Mouse (Mus musculus) hindbrain, embryonic 13.5 days (tissue): Measurements from ENCODE around the gene Foxj1. TPM values are rescaled to one million over a fixed set of nuclear protein-coding genes. Genes with fewer than 3 reads are reported as not detected.

ENCODE experiments used
- ATAC-seq: fragments of 200-750 bp; cut with Nextera tagmentation; 2 replicates; pipeline ENCODE4 v1.8.0; 2017; ENCODE audit warnings: moderate TSS enrichment; ENCODE audit not compliant: low FRiP score
- H3K27ac ChIP-seq: fragments of 300-500 bp; sonication (generic); 2 replicates; pipeline ENCODE4 v1.5.1; 2015; ENCODE audit warnings: inconsistent platforms, mild to moderate bottlenecking, moderate library complexity
- H3K27me3 ChIP-seq: fragments of 300-500 bp; sonication (generic); 2 replicates; pipeline ENCODE4 v1.6.1; 2015; ENCODE audit warnings: mild to moderate bottlenecking, inconsistent platforms
- H3K36me3 ChIP-seq: fragments of 300-500 bp; sonication (generic); 2 replicates; pipeline ENCODE4 v1.6.1; 2015; ENCODE audit warnings: mild to moderate bottlenecking, inconsistent platforms
- H3K4me1 ChIP-seq: fragments of 300-500 bp; sonication (generic); replicated peaks from 2 replicates; pipeline ENCODE4 v1.6.1; 2015; ENCODE audit warnings: inconsistent platforms
- H3K4me2 ChIP-seq: fragments of 300-500 bp; sonication (generic); 2 replicates; pipeline ENCODE4 v1.6.1; 2015; ENCODE audit warnings: inconsistent platforms, mild to moderate bottlenecking, moderate library complexity
- H3K4me3 ChIP-seq: fragments of 300-500 bp; sonication (generic); 2 replicates; pipeline ENCODE4 v1.5.1; 2015; ENCODE audit warnings: mild to moderate bottlenecking, inconsistent platforms
- H3K9ac ChIP-seq: fragments of 300-500 bp; sonication (generic); 2 replicates; pipeline ENCODE4 v1.6.1; 2015; ENCODE audit warnings: mild to moderate bottlenecking, inconsistent platforms
- H3K9me3 ChIP-seq: fragments of 300-500 bp; sonication (generic); 2 replicates; pipeline ENCODE4 v1.6.1; 2016; ENCODE audit warnings: inconsistent platforms
- WGBS: fragments of 180-500 bp; shearing (Covaris S2); methylation state at CpG from one replicate; pipeline ENCODE4 v1.1.7; 2015; 5-methylcytosine and 5-hydroxymethylcytosine counted together
- polyA plus RNA-seq: library from polyadenylated mRNA; unstranded; fragments of >200 nt; fragmentation: Nextera tagmentation; extraction: Ambion mirVana; gene quantifications from 2 replicates; pipeline ENCODE4 v1.2.1, GENCODE M21; 2015

Gene Foxj1
- polyA plus RNA-seq, 1 experiment from 2014 or later, result 24.3 TPM

DNA sequence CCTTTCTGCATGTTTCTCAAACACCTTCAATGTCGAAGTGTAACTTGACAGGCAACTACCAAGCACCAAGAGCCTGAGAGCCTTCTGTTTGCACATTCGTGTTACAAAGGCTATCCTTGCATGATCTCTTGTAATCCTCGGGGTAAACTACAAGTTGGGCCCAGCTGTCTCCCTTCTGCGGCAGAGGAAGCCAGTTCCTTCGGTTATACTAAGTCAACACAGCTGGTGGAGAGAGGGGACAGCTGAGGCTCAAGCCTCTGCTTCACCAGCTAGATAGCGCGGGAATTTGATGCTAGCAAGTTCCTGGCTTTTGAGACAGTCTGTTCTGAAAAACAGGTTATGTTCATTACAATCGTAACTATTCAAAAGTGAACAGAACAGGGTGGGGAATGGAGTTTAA, 22.8 kb downstream of the Foxj1 start:
- no peak overlapping the region for H3K4me2 ChIP-seq
- WGBS, result 59% methylated on average over 8 of the region's 8 CpGs
- no peaks in the 10 kb centered on the region for H3K9me3 ChIP-seq
- no peak overlapping the region for H3K4me3 ChIP-seq
- no peaks in the 10 kb centered on the region for H3K36me3 ChIP-seq
- H3K4me1 ChIP-seq, result no peaks in the 10 kb centered on the region
- H3K27ac ChIP-seq, result no peak overlapping the region
- 0 out of 2 replicates have a peak overlapping the region, but pooled peaks have one; percentile 9 for H3K9ac ChIP-seq
- ATAC-seq, result no peak
- peaks cover 13% of the 10 kb centered on the region; the same call in 1 of the 2 replicates for H3K27me3 ChIP-seq

GRCm38 (mm10) chr11:116311169-116311568, 24.0 kb downstream of the Foxj1 start:
- Histone ChIP-seq H3K4me2 (no peak overlapping the region), H3K9ac (no peak overlapping the region), H3K36me3 (no peaks in the 10 kb centered on the region), H3K4me3 (no peak overlapping the region), H3K27me3 (peaks cover 13% of the 10 kb centered on the region; the same call in 1 of the 2 replicates), H3K9me3 (no peaks in the 10 kb centered on the region), H3K27ac (no peak overlapping the region), H3K4me1 (no peaks in the 10 kb centered on the region)
- no peak for ATAC-seq
- 53% methylated on average over 8 of the region's 8 CpGs for WGBS

GRCm38 (mm10) chr11:116309601-116310000, 25.6 kb downstream of the Foxj1 start:
- 82% methylated on average over 3 of the region's 3 CpGs for WGBS

GRCm38 (mm10) chr11:116307762-116308531, 27.3 kb downstream of the Foxj1 start:
- H3K27ac ChIP-seq, result no peak overlapping the region
- H3K4me2 ChIP-seq, result no peak overlapping the region
- peaks cover 11% of the 10 kb centered on the region for H3K4me1 ChIP-seq
- H3K27me3 ChIP-seq, result peaks cover 13% of the 10 kb centered on the region; the same call in 1 of the 2 replicates
- 92% methylated on average over 12 of the region's 12 CpGs for WGBS
- H3K9me3 ChIP-seq, result no peaks in the 10 kb centered on the region
- peaks cover 23% of the 10 kb centered on the region for H3K36me3 ChIP-seq
- H3K9ac ChIP-seq, result no peak overlapping the region
- H3K4me3 ChIP-seq, result no peak overlapping the region
- ATAC-seq, result no peak

More at GRCm38 (mm10) chr11:116309601-116310000, 25.6 kb downstream of the Foxj1 start:
- no peaks in the 10 kb centered on the region for H3K9me3 ChIP-seq
- H3K36me3 ChIP-seq, result peaks cover 6% of the 10 kb centered on the region
- ATAC-seq, result no peak
- H3K27me3 ChIP-seq, result peaks cover 13% of the 10 kb centered on the region; the same call in 1 of the 2 replicates
- no peak overlapping the region for H3K4me2 ChIP-seq
- peaks cover 11% of the 10 kb centered on the region for H3K4me1 ChIP-seq
- H3K27ac ChIP-seq, result no peak overlapping the region
- no peak overlapping the region for H3K4me3 ChIP-seq
- no peak overlapping the region for H3K9ac ChIP-seq

DNA sequence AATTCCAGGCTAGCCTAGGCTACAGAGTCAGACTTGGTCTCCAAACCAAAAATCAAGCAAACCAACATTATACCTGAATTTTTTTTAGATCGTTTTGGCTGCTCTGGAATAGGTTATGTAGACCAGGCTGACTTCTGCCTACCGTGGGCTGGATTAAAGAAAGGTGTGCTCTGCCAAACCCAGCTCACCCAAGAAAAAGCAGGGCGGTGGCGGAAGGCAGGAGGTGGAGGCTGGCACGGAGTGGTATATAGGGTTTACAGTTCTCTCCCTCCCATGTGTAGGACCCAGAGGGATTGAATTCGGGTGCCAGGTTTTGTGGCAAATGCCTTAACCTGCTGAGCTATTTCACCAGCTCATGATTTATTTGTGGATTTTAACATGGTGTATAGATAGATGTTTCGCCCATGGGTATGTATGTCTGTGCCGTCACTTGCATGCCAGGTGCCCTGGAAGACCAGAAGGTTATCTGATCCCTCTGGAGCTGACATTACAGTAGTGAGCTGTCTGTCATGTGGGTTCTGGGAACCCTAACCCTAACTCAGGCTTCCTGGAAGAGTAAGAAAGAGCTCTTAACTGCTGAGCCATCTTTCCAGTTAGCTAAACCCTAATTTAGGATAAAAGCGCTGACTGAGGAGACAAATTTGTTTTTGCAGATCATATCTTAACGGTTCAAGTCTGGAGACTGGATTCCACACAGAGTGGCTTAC, 28.0 kb downstream of the Foxj1 start, which contains the start of gene Exoc7:
Exoc7 (minus strand) TSS at position 215 of the 707 bp plus-strand sequence.
- WGBS, result 84% methylated on average over 10 of the region's 10 CpGs
- peak within 1 kb of the TSS; percentile 88 for H3K9ac ChIP-seq
- peaks cover 11% of the 10 kb centered on the region for H3K4me1 ChIP-seq
- H3K27ac ChIP-seq, result peak within 1 kb of the TSS; percentile 58
- H3K27me3 ChIP-seq, result peaks cover 13% of the 10 kb centered on the region; the same call in 1 of the 2 replicates
- H3K4me3 ChIP-seq, result peak within 1 kb of the TSS; percentile 81
- peak within 1 kb of the TSS; percentile 86 for H3K4me2 ChIP-seq
- peak; percentile 22; the same call in 1 of the 2 replicates for ATAC-seq
- H3K9me3 ChIP-seq, result no peaks in the 10 kb centered on the region
- peaks cover 31% of the 10 kb centered on the region for H3K36me3 ChIP-seq

DNA sequence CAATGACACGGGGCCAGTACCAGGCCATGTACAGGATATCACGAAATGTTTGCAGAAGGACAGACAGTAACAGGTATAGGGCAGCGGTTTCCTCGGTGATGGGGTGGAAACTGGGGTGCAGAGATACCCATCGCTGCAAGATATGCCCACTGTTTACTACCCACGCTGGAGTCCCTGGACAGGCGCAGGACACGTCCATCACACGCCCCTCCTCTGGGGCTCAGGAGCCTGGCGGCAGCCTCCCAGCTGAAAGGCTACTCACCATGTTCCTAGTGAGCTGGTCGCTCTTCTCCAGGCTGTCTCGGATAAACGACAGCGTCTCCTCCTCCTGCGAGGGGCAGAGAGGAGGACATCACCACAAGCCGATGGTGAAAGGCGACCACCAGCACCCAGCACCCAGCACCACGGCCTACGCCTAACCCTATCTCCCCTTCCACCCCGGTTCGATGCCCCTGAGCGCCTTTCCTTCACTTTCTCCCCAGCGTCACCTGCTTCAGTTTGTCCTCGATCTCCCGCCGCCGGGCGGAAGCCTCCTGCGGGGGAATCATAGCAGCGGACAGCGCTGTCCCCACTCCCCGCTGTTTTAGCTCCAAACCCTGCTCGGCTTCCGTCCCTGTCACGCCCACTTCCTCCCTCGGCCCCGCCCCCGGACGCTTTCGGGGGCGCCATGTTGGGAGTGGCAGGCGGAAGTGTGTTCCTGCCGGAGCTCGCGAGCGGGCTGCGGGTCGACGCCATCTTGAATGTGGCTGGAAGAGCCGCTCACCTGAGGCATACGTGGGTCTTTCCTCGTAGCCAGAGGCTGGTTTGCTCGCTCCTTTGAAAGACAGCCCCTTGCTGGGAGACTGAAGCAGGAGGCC, 28.8 kb downstream of the Foxj1 start:
- Histone ChIP-seq H3K36me3 (peaks cover 39% of the 10 kb centered on the region), H3K4me1 (peaks cover 11% of the 10 kb centered on the region), H3K27ac (peak overlapping the region; percentile 58), H3K9me3 (no peaks in the 10 kb centered on the region), H3K9ac (peak overlapping the region; percentile 88), H3K4me2 (peak overlapping the region; percentile 86), H3K4me3 (peak overlapping the region; percentile 81), H3K27me3 (peaks cover 12% of the 10 kb centered on the region; the same call in 1 of the 2 replicates)
- peak; percentile 95 for ATAC-seq
- 3% methylated on average over 53 of the region's 53 CpGs for WGBS

DNA sequence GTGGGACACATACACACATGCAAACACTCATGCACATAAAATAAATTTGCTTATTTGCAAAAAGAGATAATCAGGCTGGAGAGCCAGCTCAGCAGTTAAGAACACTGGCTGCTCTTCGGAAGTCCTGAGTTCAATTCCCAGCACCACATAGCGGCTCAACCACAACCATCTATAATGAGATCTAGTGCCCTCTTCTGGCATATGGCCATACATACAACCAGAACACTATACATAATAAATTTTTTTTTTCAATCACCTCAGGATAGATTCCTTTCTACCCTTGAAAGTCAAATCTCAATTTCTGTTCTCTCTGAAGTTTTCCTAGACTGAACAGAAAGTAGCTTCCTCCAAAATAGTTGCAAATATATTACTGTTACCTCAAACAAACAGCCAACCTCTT, 29.8 kb downstream of the Foxj1 start:
- Histone ChIP-seq H3K36me3 (peaks cover 48% of the 10 kb centered on the region), H3K27ac (no peak overlapping the region), H3K4me2 (peak overlapping the region; percentile 86), H3K4me1 (peaks cover 11% of the 10 kb centered on the region), H3K4me3 (peak overlapping the region; percentile 81), H3K9ac (peak overlapping the region; percentile 88; the same call in 1 of the 2 replicates), H3K27me3 (0 out of 2 replicates have a peak, but pooled peaks cover 9% of the 10 kb centered on the region), H3K9me3 (no peaks in the 10 kb centered on the region)
- ATAC-seq, result no peak
- 95% methylated on average over 2 of the region's 2 CpGs for WGBS

DNA sequence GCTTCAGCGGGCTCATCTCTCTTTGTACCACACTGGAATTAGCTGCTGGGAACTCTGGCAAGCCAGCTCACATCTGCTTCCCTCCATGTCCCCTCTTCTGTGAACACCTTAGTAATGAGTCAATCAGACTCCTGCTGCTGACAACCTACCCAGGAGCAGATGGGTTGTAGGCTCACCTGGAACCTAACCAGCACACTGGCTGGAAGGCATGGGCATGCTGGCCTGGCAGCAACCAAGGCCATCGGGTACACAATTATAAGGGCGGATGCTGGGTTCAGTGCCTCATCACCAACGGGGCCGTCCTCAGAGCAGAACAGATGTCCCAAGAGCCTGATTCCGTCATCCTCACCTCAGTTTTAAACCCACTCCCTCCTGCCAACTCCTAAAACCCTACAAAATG, 36.6 kb downstream of the Foxj1 start:
- Histone ChIP-seq H3K4me1 (no peaks in the 10 kb centered on the region), H3K36me3 (peaks cover 99% of the 10 kb centered on the region), H3K27ac (no peak overlapping the region), H3K4me3 (no peak overlapping the region), H3K9ac (no peak overlapping the region), H3K9me3 (no peaks in the 10 kb centered on the region), H3K27me3 (no peaks in the 10 kb centered on the region), H3K4me2 (no peak overlapping the region)
- 92% methylated on average over 6 of the region's 6 CpGs for WGBS
- ATAC-seq, result no peak

DNA sequence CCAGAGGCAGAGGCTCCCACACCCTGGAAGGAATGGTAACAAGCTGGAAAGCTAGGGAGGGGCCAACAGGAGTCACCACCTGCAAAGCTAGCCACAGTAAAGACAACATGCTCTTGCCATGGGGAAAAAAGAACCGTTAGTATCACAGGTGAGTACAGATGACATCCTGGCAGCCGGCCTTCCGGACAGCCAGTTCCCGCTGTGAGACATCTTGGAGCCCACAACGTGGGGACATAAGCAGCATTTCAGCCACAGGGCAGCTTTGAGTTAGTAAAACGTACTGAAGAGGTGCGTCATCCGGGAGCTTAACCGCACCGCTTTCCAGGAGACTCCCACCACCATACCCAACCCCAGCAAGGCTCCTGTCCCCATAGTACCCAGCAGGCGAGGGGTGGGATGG, 37.0 kb downstream of the Foxj1 start:
- Histone ChIP-seq H3K27ac (no peak overlapping the region), H3K9me3 (no peaks in the 10 kb centered on the region), H3K27me3 (no peaks in the 10 kb centered on the region), H3K4me1 (no peaks in the 10 kb centered on the region), H3K4me2 (no peak overlapping the region), H3K9ac (no peak overlapping the region), H3K4me3 (no peak overlapping the region), H3K36me3 (peaks cover 99% of the 10 kb centered on the region)
- 88% methylated on average over 11 of the region's 11 CpGs for WGBS
- no peak for ATAC-seq

DNA sequence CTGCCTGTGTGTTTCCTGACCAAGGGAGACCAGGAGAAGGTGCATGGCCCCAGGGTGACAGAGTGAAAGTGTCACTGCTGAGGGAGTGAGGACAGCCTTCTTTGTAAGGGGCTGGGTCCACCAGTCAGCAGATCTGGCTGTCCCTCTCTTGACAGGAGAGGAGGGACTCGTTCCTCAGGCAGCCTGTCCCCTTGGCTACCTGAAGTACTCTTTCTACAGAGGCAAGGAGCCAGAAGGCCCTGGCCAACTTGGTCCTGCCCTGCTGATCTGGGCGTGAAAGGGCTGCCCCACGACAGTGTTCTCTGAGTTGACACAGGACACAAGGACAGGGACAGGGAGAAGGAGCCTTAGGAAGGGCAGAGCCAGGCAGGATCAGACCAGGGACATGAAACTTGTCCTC, 38.2 kb downstream of the Foxj1 start:
- H3K4me3 ChIP-seq, result no peak overlapping the region
- ATAC-seq, result no peak
- no peak overlapping the region for H3K9ac ChIP-seq
- peaks cover 99% of the 10 kb centered on the region for H3K36me3 ChIP-seq
- H3K4me2 ChIP-seq, result no peak overlapping the region
- no peaks in the 10 kb centered on the region for H3K4me1 ChIP-seq
- H3K27me3 ChIP-seq, result no peaks in the 10 kb centered on the region
- WGBS, result 79% methylated on average over 3 of the region's 3 CpGs
- no peak overlapping the region for H3K27ac ChIP-seq
- H3K9me3 ChIP-seq, result no peaks in the 10 kb centered on the region

DNA sequence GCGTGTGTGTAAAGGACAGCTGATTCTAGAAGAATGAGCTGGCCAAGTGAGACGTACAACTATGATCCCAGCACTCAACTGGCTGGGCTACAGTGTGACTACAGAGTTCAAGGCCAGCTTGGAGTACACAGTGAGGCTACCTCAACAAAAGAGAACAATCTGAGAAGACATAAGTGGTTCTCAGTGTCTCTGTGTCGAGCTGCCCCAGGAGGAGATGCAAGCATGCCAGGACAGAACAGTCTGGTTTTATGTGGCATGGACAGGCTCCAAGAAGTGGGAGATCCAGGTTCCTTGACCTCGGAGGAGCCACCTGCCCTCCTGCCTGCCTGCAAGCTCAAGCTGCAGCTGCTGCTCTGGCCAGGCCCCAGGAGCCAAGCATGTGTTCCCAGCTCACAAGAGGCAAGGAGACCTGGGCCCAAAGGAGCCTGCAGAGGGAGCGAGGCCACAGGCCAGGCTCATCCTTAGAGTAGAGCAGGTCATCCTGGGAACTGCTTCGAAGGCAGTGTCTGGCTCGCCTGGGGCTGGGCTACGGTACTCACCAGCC, 38.9 kb downstream of the Foxj1 start:
- no peak overlapping the region; the same call in 1 of the 2 replicates for H3K9ac ChIP-seq
- no peaks in the 10 kb centered on the region for H3K4me1 ChIP-seq
- H3K36me3 ChIP-seq, result peaks cover 99% of the 10 kb centered on the region
- 93% methylated on average over 8 of the region's 8 CpGs for WGBS
- H3K27me3 ChIP-seq, result no peaks in the 10 kb centered on the region
- no peak overlapping the region for H3K4me2 ChIP-seq
- H3K27ac ChIP-seq, result no peak overlapping the region
- H3K9me3 ChIP-seq, result no peaks in the 10 kb centered on the region
- no peak for ATAC-seq
- H3K4me3 ChIP-seq, result no peak overlapping the region
